Mouse (Mus musculus): ENCODE data around the gene Bmt2. TPM values are rescaled to one million over a fixed set of nuclear protein-coding genes. Genes with fewer than 3 reads are reported as not detected.

Gene Bmt2
- polyA plus RNA-seq, 1 experiment, result 2.9 TPM

DNA sequence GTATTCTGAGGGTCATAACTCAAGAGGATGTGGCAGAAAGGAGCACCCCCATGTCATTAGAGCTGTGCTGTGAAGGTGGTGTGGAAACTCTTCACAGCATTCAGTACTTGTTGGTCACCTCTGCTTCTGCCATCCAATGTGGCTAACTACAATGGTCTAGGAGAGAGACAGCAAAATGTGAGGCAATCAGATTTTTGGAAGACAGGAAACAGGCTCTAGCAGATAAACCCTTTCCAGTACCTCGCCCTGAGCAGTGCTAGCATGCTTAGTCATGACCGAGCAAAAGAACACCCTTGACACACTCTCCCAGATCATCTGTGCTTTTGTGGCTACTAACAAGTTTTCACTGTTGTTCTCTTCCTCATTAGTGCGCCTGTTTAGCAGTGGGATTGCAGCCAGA lies 60.7 kb downstream of the Bmt2 start:
- no peak for DNase-seq (ENCODE audit: low read depth)

DNA sequence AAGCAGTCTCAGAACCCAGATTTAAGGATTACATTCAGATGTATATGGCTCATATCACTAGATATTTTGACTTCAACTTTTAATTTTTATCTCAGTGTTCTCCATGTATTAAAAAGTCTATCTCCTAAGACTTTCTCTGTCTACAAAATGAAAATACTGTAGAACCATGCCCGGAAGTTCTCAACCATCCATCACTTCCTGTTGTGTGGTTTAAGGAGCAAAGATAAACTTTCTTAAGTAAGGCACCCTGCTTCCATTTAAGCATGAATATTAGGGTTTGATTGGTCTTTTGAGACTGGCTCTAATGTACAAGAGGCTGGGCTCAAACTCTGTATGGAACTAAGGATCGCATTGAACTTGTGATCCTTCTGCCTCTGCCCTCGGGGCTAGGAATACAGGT lies 63.2 kb downstream of the Bmt2 start:
- DNase-seq (ENCODE audit: low read depth), result no peak

DNA sequence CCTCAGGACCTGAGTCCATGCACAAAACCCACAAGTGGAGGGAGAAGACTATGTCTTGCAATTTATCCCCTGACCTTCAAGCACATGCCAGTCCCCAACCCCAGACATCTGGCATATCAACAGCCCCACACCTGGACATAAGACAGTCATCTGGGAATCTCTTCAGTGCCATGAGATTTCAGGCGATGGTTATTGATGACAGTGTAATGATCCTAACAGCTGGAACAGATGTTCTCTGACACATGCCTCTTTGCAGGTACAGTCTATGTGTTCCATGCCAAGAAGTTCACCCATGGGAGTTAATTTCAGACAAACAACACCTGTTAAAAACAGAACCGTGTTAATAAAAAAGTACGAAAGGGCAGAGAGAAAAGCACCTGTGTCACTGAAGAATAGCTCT lies 64.1 kb downstream of the Bmt2 start:
- DNase-seq (ENCODE audit: low read depth), result no peak

DNA sequence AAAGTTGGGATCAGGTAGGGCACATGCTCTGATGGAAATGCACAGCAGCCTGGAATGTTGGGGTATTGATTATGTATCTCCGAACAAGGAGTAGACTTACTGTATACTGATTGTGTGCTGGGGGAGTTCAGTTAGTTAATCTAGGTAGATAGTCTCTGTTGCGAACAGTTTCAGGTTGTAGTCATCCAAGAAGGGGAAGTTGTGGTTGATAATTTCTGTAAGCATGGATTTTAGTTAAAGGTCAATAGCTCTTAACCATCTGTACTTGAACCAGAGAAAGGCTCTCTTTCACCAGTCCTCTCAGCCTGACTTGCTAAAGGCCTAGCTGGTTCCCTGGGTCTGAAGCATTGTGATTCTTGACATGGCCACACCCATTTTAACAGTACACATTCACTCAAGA lies 66.9 kb downstream of the Bmt2 start:
- DNase-seq (ENCODE audit: low read depth), result no peak

DNA sequence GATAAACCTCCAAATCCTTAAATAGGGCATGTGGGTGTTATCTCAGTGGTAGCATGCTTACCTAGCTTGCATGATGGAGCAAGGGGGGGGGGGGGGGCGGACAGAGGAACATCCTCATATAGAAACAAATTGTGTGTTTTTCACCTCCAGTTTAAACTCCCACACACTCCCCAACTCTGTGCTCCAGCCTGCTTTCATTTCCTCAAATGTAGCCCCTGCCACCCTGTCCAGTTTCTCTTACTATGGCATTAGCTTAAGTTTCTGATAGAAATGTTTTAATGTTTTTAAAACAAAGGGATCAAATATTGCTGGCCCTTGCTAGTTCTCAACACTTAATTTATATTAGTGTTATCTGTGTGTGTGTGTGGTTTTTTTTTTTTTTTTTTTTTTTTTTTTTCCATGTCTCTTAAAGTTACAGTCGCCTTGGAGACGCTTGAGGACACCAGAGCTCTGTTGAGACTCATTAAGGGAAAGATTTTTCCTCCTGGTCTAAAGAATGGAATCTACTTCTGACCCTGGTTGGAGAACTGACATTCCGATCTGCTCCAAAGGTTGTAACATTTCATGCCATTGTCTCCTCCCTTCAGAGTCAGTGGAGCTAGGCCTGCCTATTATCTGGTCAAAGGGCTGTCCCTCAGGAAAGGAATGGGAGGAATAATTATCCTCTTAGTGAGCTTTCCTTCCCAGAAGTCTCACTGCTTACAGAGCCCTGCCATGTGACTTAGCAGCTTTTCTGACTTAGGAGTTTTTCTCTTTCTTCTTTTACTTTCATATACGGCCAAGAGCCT lies 68.2 kb downstream of the Bmt2 start:
- DNase-seq (ENCODE audit: low read depth), result no peak

DNA sequence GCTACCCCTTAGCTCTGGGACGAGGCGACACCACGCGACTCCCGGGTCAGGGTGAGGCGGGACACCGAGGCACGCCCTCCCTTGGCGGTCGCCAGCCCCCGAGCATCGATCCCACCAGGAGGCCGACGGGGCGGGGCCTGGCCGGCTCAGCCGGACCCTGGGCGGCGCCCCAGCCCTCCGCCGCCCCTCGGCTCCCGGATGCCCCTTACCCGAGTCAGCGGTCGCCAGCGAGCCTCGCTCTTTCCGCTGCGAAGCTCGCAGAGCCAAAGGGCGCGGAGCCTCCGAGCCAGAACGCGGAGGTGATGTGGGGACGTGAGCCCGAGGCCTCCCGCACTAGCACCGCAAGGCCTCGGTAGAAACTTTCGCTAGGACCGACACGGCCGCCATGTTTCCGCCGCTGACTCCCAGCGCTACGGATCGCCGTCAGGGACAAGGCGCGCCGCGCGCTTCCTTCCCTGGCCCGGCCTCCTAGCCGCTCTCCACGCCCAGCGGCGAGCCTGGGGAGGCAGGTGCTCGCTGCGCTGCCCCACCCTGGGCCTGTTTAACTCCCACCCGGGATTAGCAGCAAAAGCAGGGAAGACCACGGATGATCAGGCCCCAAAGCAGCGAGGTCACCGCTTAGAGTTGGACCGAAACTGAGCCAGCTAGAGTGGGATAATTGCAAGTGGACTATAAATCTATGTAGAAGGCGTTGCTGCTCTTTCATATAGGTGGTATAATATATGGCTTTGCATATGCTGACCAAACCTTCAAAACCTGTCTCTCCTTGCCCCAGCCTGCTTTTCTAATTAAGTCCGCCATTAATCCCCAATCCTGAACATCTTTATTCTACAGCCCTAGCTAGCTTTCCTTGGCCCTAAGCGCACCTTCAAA lies 69.9 kb downstream of the Bmt2 start, which contains the start of gene Tmem168:
Gene Tmem168 (minus strand): TSS at position 480 of the 873 bp plus-strand sequence.
- peak; percentile 30 for DNase-seq (ENCODE audit: low read depth)

DNA sequence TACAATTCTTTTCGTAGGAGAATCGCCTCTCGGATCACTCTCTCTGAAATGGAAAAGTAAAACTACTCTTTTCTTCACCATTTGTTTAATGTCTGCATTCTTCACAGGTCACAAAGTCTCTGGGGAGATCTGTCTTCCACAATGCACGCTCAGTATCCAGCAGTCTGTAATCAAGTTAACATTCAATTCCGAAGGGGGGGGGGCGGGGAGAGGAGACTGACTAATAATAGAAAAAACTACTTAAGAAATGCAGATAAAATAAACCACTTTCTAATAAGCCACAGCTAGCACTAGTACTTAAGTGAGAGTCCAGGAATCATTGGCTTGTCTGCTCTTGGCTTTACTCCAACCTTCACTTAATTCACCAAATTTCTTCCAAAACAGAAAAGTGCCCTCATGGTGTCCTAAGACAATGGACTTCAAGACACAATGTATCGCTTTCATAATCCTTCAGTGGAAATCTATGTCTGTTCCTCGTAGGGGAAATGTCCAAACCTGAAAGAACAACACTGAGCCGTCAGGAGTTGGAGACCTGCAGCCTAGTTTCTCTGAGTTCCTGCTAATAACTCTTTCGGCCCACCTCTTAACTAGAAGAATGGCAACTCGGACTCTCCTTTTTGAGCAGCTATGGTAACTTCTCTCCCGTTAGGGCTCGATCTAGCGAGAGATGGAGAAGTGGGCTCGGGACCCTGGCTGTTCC lies 70.7 kb downstream of the Bmt2 start:
- DNase-seq (ENCODE audit: low read depth), result no peak

DNA sequence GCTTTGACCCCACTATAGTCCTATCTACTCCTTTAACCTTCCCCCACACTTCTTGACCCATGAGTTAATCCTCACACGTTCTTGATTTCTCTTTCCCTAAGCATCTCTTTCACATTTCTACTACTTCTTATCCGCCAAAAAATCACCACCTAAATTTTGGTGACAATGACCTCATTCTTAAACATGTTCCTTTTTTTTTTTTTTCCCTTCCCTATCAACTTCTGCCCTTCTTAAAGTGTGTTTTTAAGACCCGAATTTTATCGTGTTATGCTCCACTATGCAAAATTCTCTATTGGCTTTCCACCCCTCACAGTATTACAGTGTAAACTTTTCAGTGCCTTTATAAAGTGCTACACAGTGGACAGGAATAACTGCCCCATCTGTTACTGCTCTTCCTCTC lies 71.4 kb downstream of the Bmt2 start:
- DNase-seq (ENCODE audit: low read depth), result no peak

DNA sequence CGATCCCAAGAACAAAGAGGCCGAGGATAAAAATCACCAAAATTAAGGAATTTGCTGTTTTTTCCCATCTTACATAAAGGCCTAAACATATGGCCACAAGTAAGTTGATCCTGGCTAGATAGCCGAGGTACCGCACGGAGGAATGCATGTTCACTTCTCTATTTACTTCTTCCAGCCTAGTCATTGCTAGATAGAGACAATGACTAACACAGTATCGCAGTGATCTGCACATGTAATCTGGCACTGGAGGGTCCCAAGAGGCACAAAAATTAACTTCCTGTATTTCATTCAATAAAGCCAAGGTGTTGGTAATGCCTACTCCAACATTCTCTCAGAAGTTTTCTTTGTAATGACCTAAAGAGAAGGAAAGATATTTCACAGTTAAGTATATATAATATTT lies 74.6 kb downstream of the Bmt2 start:
- no peak for DNase-seq (ENCODE audit: low read depth)

DNA sequence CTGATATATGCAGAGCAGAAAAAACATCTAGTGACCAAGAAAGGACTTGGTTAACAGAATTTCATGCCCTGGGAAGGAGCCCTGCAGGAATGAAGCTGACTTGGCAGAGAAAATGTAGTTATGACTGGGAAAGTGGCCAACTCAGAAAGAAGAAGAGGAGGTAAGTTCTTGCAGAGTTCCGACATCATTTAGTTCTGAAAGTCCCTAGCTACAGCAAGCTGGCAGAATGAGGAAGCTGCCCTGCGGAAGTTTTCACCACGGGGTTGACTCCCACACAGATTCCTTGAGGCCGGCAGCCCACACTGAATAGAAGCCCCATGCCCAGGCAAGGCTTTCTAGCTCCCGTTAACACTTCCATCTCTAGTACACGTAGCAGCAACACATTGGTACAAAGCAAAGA lies 76.2 kb downstream of the Bmt2 start:
- DNase-seq (ENCODE audit: low read depth), result no peak

DNA sequence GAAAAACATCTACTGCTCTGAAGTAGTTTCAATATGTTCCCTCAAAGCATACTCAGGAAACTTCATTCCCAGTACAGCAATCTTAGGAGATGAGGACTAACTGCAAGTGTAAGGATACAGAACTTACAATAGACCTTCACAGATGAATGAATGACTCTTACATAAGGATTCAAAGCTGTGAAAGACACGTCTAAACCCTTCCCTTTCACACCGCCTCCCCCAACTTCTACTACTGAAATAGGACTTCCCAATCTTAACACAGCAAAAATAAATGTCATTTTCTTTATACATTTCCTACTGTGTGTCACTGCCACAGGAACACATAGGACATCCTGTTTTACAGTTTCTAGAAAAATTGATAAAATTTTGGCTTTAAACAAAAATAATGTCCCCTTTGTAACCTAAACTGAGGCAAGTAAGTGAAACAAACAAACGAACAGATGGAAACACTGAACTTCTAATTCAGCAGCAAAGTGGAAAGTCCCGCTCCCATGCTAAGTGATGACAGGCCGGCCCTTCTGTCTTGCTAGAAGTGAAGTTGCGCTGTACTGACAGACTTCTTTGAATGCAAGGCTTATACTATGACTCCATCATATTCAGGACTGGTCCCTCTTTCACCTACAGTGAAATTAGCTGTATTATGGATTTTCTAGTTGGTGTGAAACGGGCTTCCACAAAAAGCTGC lies 79.4 kb downstream of the Bmt2 start:
- no peak for DNase-seq (ENCODE audit: low read depth)

DNA sequence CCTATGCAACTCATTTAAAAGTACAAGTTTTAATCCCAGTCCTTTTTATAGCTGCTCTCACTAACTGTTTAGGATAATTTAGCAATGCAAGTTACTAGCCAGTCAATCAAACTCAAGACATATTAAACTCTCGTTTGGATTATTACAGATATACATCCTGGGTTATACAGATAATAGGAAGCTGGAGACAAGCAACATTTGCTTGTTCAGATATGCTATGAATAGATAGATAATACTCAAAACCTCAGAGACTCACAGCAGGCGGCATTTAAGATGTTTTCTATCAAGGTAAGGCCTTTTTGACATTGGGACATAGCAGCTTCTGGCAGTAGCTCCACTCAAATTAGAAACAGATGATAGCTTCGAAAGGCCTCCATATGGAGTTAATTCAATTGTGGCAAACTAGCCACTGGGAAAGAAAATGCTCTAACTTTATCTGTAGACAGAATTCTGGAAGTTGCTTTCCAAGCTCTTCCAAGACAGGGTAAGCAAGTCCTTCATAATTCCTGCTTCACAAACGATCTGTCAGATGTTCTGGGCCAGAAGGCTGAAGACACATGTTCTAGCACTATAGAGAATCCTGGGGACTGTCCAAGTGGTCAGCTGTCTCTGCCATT lies 84.9 kb downstream of the Bmt2 start:
- DNase-seq (ENCODE audit: low read depth), result no peak

DNA sequence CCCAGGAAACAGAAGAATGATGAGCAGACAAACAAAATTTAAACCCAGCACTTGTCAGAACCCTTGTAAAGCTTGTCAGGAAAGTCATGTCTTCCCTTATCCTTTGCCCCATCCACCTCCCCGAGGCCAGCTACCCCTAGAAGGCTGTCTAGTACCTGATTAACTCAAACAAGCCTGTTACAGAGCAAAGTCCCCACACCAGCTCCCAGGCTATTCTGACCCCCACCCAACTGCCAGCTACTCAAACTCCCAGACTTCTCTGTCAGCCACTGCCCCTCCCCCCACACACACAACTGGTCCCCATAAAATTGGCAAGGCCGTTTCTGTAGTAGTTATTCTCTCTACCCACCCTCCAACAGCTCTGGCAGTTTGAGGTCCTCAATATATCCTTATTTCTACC lies 91.2 kb downstream of the Bmt2 start:
- no peak for DNase-seq (ENCODE audit: low read depth)

DNA sequence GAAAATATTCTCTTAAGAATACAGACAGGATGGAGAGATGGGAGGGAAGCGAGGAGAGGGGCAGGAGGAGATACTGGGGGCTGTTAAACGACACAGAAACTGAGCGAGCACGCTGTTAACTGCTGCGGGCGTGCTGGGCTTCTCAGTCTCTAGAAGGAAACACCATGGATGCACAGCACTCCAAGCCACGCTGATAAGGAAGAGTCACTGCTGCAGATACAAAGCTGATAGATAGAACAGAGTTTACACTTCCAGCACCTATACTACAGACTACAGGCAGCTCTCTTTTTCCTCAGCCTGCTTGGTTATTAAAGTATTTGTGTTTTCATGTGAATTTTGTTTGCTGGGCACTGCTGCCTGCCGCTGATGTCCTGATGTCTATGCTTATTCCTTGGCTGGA lies 91.6 kb downstream of the Bmt2 start:
- no peak for DNase-seq (ENCODE audit: low read depth)

DNA sequence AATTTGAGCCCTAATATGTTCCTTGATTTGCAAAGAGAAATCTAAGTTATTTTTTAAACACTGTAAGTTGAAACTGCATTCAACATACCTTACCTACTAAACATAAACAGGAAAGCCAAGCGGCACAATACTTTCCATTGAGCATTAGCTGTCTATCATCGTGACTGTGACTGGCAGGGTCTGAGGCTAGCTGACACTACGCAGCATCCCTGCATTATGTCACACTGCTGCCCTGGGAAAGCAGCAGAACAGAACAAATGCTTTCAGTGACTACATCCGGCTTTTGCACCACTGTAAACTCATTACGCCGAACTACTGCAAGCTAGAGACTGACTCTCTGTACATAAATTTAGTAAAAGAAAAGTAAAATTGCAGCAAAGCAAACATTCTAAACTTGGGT lies 93.0 kb downstream of the Bmt2 start:
- no peak for DNase-seq (ENCODE audit: low read depth)

DNA sequence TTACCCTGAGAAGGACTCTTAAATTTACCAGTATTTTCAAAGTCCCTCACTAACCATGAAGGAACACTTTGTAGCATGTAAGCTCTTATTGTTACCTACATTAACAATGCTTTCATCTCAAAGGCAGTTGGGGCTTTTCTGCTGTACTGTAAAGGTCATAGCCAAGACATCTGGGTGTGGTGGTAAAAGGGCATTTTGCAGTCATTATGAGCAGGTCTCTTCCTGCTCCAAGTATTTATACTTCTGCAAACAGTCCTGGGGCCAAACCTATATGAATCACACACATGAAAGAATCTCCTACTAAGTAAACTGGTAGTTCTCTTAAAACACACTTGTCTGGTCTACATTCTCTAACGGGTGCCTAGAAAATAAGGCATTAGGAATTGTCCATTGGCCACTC lies 95.7 kb downstream of the Bmt2 start:
- DNase-seq (ENCODE audit: low read depth), result no peak

Other genes starting within 250 kb of the Bmt2 start
- 9.1 and 9.7 TPM in 2 replicates for gene Tmem168, start 69.9 kb downstream of the Bmt2 start, polyA plus RNA-seq (2012; rRNA removed)
- gene Gpr85, start 162.0 kb upstream of the Bmt2 start, polyA plus RNA-seq (2012; rRNA removed), result 0.55 and 0.72 TPM in 2 replicates
- gene 2610001J05Rik, start 193.6 kb upstream of the Bmt2 start, polyA plus RNA-seq (2012; rRNA removed), result 38.2 and 49.3 TPM in 2 replicates

Data from gonadal fat pad, adult 2 months (tissue).